Mouse (Mus musculus) heart, embryonic 12.5 days (tissue): ENCODE results near the gene Tmem144. TPM values are rescaled to one million over a fixed set of nuclear protein-coding genes. Genes with fewer than 3 reads are reported as not detected.
"Not testable (repeated sequence)": the region's sequence is repeated elsewhere in the genome, so short reads cannot be mapped to it uniquely, and the experiment has no call there.

Source experiments
- ATAC-seq: fragments of 200-750 bp; cut with Nextera tagmentation; 2 replicates; pipeline ENCODE4 v1.8.0; 2017; ENCODE audit warnings: moderate TSS enrichment, moderate library complexity; ENCODE audit not compliant: insufficient number of reproducible peaks, low FRiP score
- H3K27ac ChIP-seq: fragments of 300-500 bp; sonication (generic); 2 replicates; pipeline ENCODE4 v1.5.1; 2016; ENCODE audit warnings: mild to moderate bottlenecking, moderate library complexity; ENCODE audit not compliant: poor library complexity, severe bottlenecking
- H3K27me3 ChIP-seq: fragments of 300-500 bp; sonication (generic); replicated peaks from 2 replicates; pipeline ENCODE4 v1.6.1; 2016; ENCODE audit warnings: mild to moderate bottlenecking, moderate library complexity
- H3K36me3 ChIP-seq: fragments of 300-500 bp; sonication (generic); 2 replicates; pipeline ENCODE4 v1.6.1; 2016; ENCODE audit warnings: mild to moderate bottlenecking, moderate library complexity
- H3K4me1 ChIP-seq: fragments of 300-500 bp; sonication (generic); replicated peaks from 2 replicates; pipeline ENCODE4 v1.6.1; 2016; ENCODE audit warnings: mild to moderate bottlenecking
- H3K4me2 ChIP-seq: fragments of 300-500 bp; sonication (generic); 2 replicates; pipeline ENCODE4 v1.6.1; 2016; ENCODE audit warnings: mild to moderate bottlenecking, moderate library complexity
- H3K4me3 ChIP-seq: fragments of 300-500 bp; sonication (generic); 2 replicates; pipeline ENCODE4 v1.5.1; 2016; ENCODE audit warnings: mild to moderate bottlenecking
- H3K9ac ChIP-seq: fragments of 300-500 bp; sonication (generic); 2 replicates; pipeline ENCODE4 v1.6.1; 2016; ENCODE audit warnings: mild to moderate bottlenecking, moderate library complexity
- H3K9me3 ChIP-seq: fragments of 300-500 bp; sonication (generic); replicated peaks from 2 replicates; pipeline ENCODE4 v1.6.1; 2016; ENCODE audit warnings: mild to moderate bottlenecking, moderate library complexity
- WGBS: fragments of 180-500 bp; shearing (Covaris S2); methylation state at CpG from one replicate; pipeline ENCODE4 v1.1.7; 2016; 5-methylcytosine and 5-hydroxymethylcytosine counted together
- polyA plus RNA-seq: library from polyadenylated mRNA; unstranded; fragments of >200 nt; fragmentation: Nextera tagmentation; extraction: Ambion mirVana; gene quantifications from 2 replicates; pipeline ENCODE4 v1.2.1, GENCODE M21; 2016

Tmem144 gene
- polyA plus RNA-seq, 1 experiment from 2014 or later: 12.6 TPM

GRCm38 (mm10) chr3:79809180-79809567 lies 43.4 kb downstream of the Tmem144 start:
- Histone ChIP-seq H3K9me3 (no peaks in the 10 kb centered on the region), H3K36me3 (no peaks in the 10 kb centered on the region), H3K27me3 (no peaks in the 10 kb centered on the region), H3K4me3 (no peak overlapping the region), H3K4me1 (no peaks in the 10 kb centered on the region), H3K4me2 (no peak overlapping the region), H3K9ac (no peak overlapping the region), H3K27ac (no peak overlapping the region)
- no peak for ATAC-seq
- WGBS: 11% methylated on average over 4 of the region's 4 CpGs

GRCm38 (mm10) chr3:79808530-79809179 lies 43.9 kb downstream of the Tmem144 start:
- H3K27me3 ChIP-seq: no peaks in the 10 kb centered on the region
- no peak overlapping the region for H3K9ac ChIP-seq
- H3K4me3 ChIP-seq: no peak overlapping the region
- no peak overlapping the region for H3K27ac ChIP-seq
- 72% methylated on average over 9 of the region's 9 CpGs for WGBS
- ATAC-seq: no peak
- H3K9me3 ChIP-seq: no peaks in the 10 kb centered on the region
- no peaks in the 10 kb centered on the region for H3K36me3 ChIP-seq
- no peaks in the 10 kb centered on the region for H3K4me1 ChIP-seq
- H3K4me2 ChIP-seq: no peak overlapping the region

GRCm38 (mm10) chr3:79800761-79801160 lies 51.8 kb downstream of the Tmem144 start:
- ATAC-seq, H3K9ac ChIP-seq, H3K27ac ChIP-seq, H3K36me3 ChIP-seq, H3K9me3 ChIP-seq, H3K4me2 ChIP-seq, H3K4me3 ChIP-seq, H3K27me3 ChIP-seq, H3K4me1 ChIP-seq: not testable (repeated sequence)
- 80% methylated on average over 7 of the region's 7 CpGs for WGBS

- no peak overlapping the region for H3K4me3 ChIP-seq
- no peak overlapping the region for H3K27ac ChIP-seq
- WGBS: 83% methylated on average over 6 of the region's 6 CpGs
- H3K4me2 ChIP-seq: no peak overlapping the region
- peaks cover 4% of the 10 kb centered on the region for H3K9me3 ChIP-seq
- ATAC-seq: no peak
- no peak overlapping the region for H3K9ac ChIP-seq
- no peaks in the 10 kb centered on the region for H3K36me3 ChIP-seq
- H3K27me3 ChIP-seq: no peaks in the 10 kb centered on the region
- H3K4me1 ChIP-seq: no peaks in the 10 kb centered on the region
Observed at GRCm38 (mm10) chr3:79792307-79792706, 60.3 kb downstream of the Tmem144 start.

- no peak for ATAC-seq
- Histone ChIP-seq H3K4me1 (no peaks in the 10 kb centered on the region), H3K36me3 (no peaks in the 10 kb centered on the region), H3K4me3 (no peak overlapping the region), H3K27me3 (no peaks in the 10 kb centered on the region), H3K27ac (no peak overlapping the region), H3K9me3 (peaks cover 7% of the 10 kb centered on the region), H3K4me2 (no peak overlapping the region), H3K9ac (no peak overlapping the region)
- WGBS: 53% methylated on average over 3 of the region's 3 CpGs
Observed at GRCm38 (mm10) chr3:79790324-79790723, 62.2 kb downstream of the Tmem144 start.

- Histone ChIP-seq H3K27ac (no peak overlapping the region), H3K4me3 (no peak overlapping the region), H3K4me2 (no peak overlapping the region), H3K27me3 (no peaks in the 10 kb centered on the region), H3K9me3 (peaks cover 7% of the 10 kb centered on the region), H3K9ac (no peak overlapping the region), H3K36me3 (no peaks in the 10 kb centered on the region), H3K4me1 (peaks cover 3% of the 10 kb centered on the region)
- ATAC-seq: no peak
- WGBS: 71% methylated on average over 4 of the region's 4 CpGs
Observed at GRCm38 (mm10) chr3:79789554-79789953, 63.0 kb downstream of the Tmem144 start.

GRCm38 (mm10) chr3:79788959-79789358 lies 63.6 kb downstream of the Tmem144 start:
- Histone ChIP-seq H3K4me3 (no peak overlapping the region), H3K27me3 (no peaks in the 10 kb centered on the region), H3K4me1 (peaks cover 7% of the 10 kb centered on the region), H3K36me3 (no peaks in the 10 kb centered on the region), H3K9me3 (peaks cover 3% of the 10 kb centered on the region), H3K9ac (no peak overlapping the region), H3K27ac (no peak overlapping the region), H3K4me2 (no peak overlapping the region)
- WGBS: 73% methylated on average over 6 of the region's 6 CpGs
- no peak for ATAC-seq

- H3K9ac ChIP-seq: peak overlapping the region; percentile 37
- 8% methylated on average over 11 of the region's 11 CpGs for WGBS
Observed at GRCm38 (mm10) chr3:79784362-79784736, 68.2 kb downstream of the Tmem144 start.

GRCm38 (mm10) chr3:79783630-79784361 lies 68.8 kb downstream of the Tmem144 start:
- H3K4me1 ChIP-seq: peaks cover 11% of the 10 kb centered on the region
- peak overlapping the region; percentile 37; the same call in 1 of the 2 replicates for H3K9ac ChIP-seq
- no peaks in the 10 kb centered on the region for H3K36me3 ChIP-seq
- H3K9me3 ChIP-seq: peaks cover 3% of the 10 kb centered on the region
- H3K4me2 ChIP-seq: peak overlapping the region; percentile 66
- peak overlapping the region; percentile 35 for H3K4me3 ChIP-seq
- no peaks in the 10 kb centered on the region for H3K27me3 ChIP-seq
- 13% methylated on average over 10 of the region's 10 CpGs for WGBS
- ATAC-seq: 0 out of 2 replicates have a peak, but pooled peaks have one; percentile 53
- H3K27ac ChIP-seq: peak overlapping the region; percentile 43

More at GRCm38 (mm10) chr3:79784362-79784736, 68.2 kb downstream of the Tmem144 start:
- H3K4me3 ChIP-seq: peak overlapping the region; percentile 35
- H3K9me3 ChIP-seq: peaks cover 3% of the 10 kb centered on the region
- 0 out of 2 replicates have a peak, but pooled peaks have one; percentile 51 for ATAC-seq
- no peaks in the 10 kb centered on the region for H3K27me3 ChIP-seq
- H3K4me1 ChIP-seq: peaks cover 11% of the 10 kb centered on the region
- H3K4me2 ChIP-seq: peak overlapping the region; percentile 66
- no peaks in the 10 kb centered on the region for H3K36me3 ChIP-seq
- peak overlapping the region; percentile 43 for H3K27ac ChIP-seq

GRCm38 (mm10) chr3:79772701-79773100 lies 79.9 kb downstream of the Tmem144 start:
- H3K4me2 ChIP-seq: no peak overlapping the region
- H3K27ac ChIP-seq: no peak overlapping the region
- WGBS: 72% methylated on average over 2 of the region's 2 CpGs
- no peak overlapping the region for H3K9ac ChIP-seq
- ATAC-seq: no peak
- no peaks in the 10 kb centered on the region for H3K27me3 ChIP-seq
- H3K9me3 ChIP-seq: no peaks in the 10 kb centered on the region
- no peaks in the 10 kb centered on the region for H3K36me3 ChIP-seq
- no peaks in the 10 kb centered on the region for H3K4me1 ChIP-seq
- H3K4me3 ChIP-seq: no peak overlapping the region
